Mouse (Mus musculus) adrenal gland, adult (tissue): ENCODE data around the gene Pdlim3.
"Not testable (repeated sequence)": the region's sequence is repeated elsewhere in the genome, so short reads cannot be mapped to it uniquely, and the experiment has no call there.

ENCODE experiments used
- DNase-seq, 2 experiments: peaks; one replicate each; pipeline ENCODE4 v3.0.0; 2022 to 2023; ENCODE audit warnings: low spot score in 1 of 2; ENCODE audit not compliant: inconsistent age in 2 of 2

Gene Pdlim3

GRCm38 (mm10) chr8:45885202-45885685, at the start of gene Pdlim3:
Gene Pdlim3, plus strand, starts transcription at chr8:45885461.
- DNase-seq, result peak; percentile 24 to 60

GRCm38 (mm10) chr8:45843306-45843705, 42.0 kb upstream of the Pdlim3 start:
- no peak for DNase-seq

GRCm38 (mm10) chr8:45844097-45844885, 41.0 kb upstream of the Pdlim3 start:
- no peak for DNase-seq

GRCm38 (mm10) chr8:45844911-45845481, 40.3 kb upstream of the Pdlim3 start:
- no peak for DNase-seq

- DNase-seq, result no peak
These were observed 39.4 kb upstream of the Pdlim3 start for GRCm38 (mm10) chr8:45845906-45846305.

GRCm38 (mm10) chr8:45855118-45855517, 30.1 kb upstream of the Pdlim3 start:
- no peak for DNase-seq

- no peak for DNase-seq
These were observed 27.5 kb upstream of the Pdlim3 start for GRCm38 (mm10) chr8:45857734-45858133.

- DNase-seq, result no peak
These were observed 26.9 kb upstream of the Pdlim3 start for GRCm38 (mm10) chr8:45858391-45858790.

GRCm38 (mm10) chr8:45871587-45871986, 13.7 kb upstream of the Pdlim3 start:
- DNase-seq, result not testable (repeated sequence)

- DNase-seq, result peak; percentile 34 to 38
These were observed 13.2 kb upstream of the Pdlim3 start for GRCm38 (mm10) chr8:45872077-45872476.

- DNase-seq, result peak; percentile 87 to 93
These were observed 10.2 kb upstream of the Pdlim3 start for GRCm38 (mm10) chr8:45874945-45875626.

GRCm38 (mm10) chr8:45876397-45876796, 8.9 kb upstream of the Pdlim3 start:
- no peak for DNase-seq

GRCm38 (mm10) chr8:45877680-45878079, 7.6 kb upstream of the Pdlim3 start:
- DNase-seq, result no peak

- no peak for DNase-seq
These were observed 4.8 kb upstream of the Pdlim3 start for GRCm38 (mm10) chr8:45880457-45880856.

- DNase-seq, result no peak
These were observed 3.5 kb upstream of the Pdlim3 start for GRCm38 (mm10) chr8:45881726-45882125.

- no peak for DNase-seq
These were observed 1.5 kb upstream of the Pdlim3 start for GRCm38 (mm10) chr8:45883793-45884192.

- DNase-seq, result peak in 1 of 2 experiments; percentile 59
These were observed 709 bp upstream of the Pdlim3 start for GRCm38 (mm10) chr8:45884552-45884951.

GRCm38 (mm10) chr8:45885775-45886174, 514 bp downstream of the Pdlim3 start:
- DNase-seq, result no peak

GRCm38 (mm10) chr8:45889737-45890136, 4.5 kb downstream of the Pdlim3 start:
- no peak for DNase-seq

- DNase-seq, result no peak
These were observed 11.3 kb downstream of the Pdlim3 start for GRCm38 (mm10) chr8:45896590-45896989.

GRCm38 (mm10) chr8:45899783-45900182, 14.5 kb downstream of the Pdlim3 start:
- no peak for DNase-seq

- no peak for DNase-seq
These were observed 16.4 kb downstream of the Pdlim3 start for GRCm38 (mm10) chr8:45901626-45902025.
